In genomic region chr19:31616830-31617229, GRCm38 (mm10) we compare ENCODE assay signal across 15 mouse cellular contexts.
"Had no signal": no experiment of that assay in that cellular context is flagged by ENCODE, and none has a peak within 500 bp of the region (broad histone marks: within the 10 kb centered on the region; RNA-seq: fewer than 3 reads in every experiment).

No protein-coding gene starts in this region.

- DNase-seq: liver; liver, embryonic 13.5 days; liver, postnatal 0 days; right cerebral cortex, postnatal 14 days; thymus, adult 2 months; thymus, postnatal 25 days; thymus, postnatal 4 days had no signal

- H3K27me3 ChIP-seq: liver, embryonic 13.5 days; liver, embryonic 15.5 days; megakaryocyte, embryonic 14.5 days; midbrain, embryonic 13.5 days; midbrain, embryonic 15.5 days; neural tube, embryonic 12.5 days had no signal

- H3K4me2 ChIP-seq: liver, embryonic 11.5 days; liver, embryonic 13.5 days; liver, embryonic 15.5 days; midbrain, embryonic 11.5 days; midbrain, embryonic 13.5 days; midbrain, embryonic 15.5 days; neural tube, embryonic 12.5 days had no signal

- H3K27ac ChIP-seq: liver, embryonic 13.5 days; liver, embryonic 15.5 days; macrophage; midbrain, embryonic 13.5 days; midbrain, embryonic 15.5 days; neural tube, embryonic 12.5 days had no signal

- H3K4me1 ChIP-seq: liver, embryonic 13.5 days; liver, embryonic 15.5 days; midbrain, embryonic 13.5 days; midbrain, embryonic 15.5 days; neural tube, embryonic 12.5 days had no signal

- H3K9me3 ChIP-seq: liver, embryonic 13.5 days; liver, embryonic 15.5 days; megakaryocyte, embryonic 14.5 days; midbrain, embryonic 13.5 days; midbrain, embryonic 15.5 days; neural tube, embryonic 12.5 days had no signal

- H3K36me3 ChIP-seq: liver, embryonic 13.5 days; liver, embryonic 15.5 days; midbrain, embryonic 13.5 days; midbrain, embryonic 15.5 days; neural tube, embryonic 12.5 days had no signal

- H3K9ac ChIP-seq: liver, embryonic 13.5 days; liver, embryonic 15.5 days; liver, postnatal 0 days; midbrain, embryonic 13.5 days; midbrain, embryonic 15.5 days; neural tube, embryonic 12.5 days had no signal

- H3K4me3 ChIP-seq: liver, embryonic 13.5 days; liver, embryonic 15.5 days; megakaryocyte, embryonic 14.5 days; midbrain, embryonic 13.5 days; midbrain, embryonic 15.5 days; neural tube, embryonic 12.5 days had no signal

- ATAC-seq: liver, postnatal 0 days; midbrain, embryonic 13.5 days; midbrain, embryonic 15.5 days had no signal
